Mouse (Mus musculus): Measurements from ENCODE around the gene Cacnb1.

Gene Cacnb1

DNA sequence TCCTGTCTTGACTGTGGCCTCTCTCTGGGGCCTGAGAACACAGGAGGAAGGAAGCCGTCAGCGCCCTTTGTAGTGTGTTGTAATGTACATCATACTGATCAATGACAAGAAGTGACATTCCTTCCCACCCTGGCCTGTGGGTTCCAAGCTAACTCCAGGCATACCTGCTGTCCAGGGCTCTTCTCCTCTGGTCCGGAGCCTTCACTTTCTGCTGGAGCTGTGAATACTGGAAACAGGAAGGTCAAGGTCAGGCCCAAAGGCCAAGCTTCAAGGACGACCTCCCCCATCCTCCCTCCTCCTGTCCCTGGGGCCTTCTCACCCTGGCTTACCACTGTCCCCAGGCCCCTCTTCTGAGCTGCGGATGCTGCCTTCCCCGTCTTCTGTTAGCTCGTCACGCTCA is 18.1 kb upstream of the Cacnb1 start:
- DNase-seq (ENCODE audit: low read depth, low spot score) = no peak

DNA sequence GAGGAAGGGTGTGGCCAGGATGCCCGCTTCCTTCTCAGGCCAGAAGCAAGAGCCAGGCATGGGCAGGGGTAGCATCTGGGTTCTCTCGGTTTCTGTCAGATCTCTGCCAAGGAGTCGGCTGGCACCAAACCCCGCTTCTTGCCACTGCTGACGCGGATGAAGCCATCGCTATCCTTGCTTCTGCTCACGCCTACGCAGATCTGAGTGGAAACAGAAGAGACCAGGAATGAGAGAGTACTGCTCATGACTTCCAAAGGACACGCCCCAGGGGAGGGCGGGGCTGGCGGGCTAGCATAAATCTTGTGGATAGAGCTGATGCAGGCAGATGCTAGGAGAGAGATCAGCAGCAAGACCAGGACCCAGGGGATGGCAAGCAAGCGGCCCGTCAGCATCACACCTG is 15.0 kb upstream of the Cacnb1 start:
- DNase-seq (ENCODE audit: low read depth, low spot score) = peak; percentile 81

DNA sequence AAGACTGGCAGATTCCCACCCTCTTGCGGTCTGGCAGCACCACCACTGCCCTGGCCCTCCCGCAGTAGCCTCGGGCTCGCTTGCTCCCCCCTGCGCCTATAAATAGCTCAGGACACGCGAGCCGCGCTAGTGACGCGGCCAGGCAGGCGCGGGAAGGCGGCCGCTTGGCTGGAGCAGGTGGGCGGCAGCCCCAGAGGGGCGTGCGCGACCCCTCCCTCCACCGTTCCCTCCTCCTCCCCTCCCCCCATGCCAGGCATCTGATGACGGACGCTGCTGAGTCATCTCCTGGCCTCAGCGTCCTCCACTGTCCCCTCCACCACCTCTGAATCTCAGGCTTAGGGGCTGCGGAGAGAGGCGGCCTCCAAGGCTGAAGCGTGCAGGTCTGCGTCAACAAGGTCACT is 13.1 kb upstream of the Cacnb1 start:
- DNase-seq (ENCODE audit: low read depth, low spot score) = no peak

DNA sequence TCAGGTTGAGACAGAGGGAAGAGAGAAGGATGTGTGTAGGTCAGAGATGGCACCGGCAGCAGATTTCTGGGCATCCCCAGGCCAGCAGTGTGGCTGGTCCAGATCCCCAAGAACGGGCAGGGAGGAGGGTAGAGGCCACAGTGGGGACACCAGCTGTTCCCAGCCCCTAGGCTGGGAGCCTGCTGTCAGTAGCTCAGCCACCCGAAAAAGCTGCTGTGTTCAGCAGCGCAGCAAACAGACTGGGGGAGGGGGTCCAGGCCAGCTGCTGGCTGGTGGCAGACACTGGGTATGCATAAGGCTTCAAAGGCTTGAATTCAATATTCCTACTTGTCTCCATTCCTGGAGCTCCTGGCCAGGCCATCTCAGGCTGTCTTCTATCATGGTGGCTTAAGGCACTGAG is 12.0 kb upstream of the Cacnb1 start:
- DNase-seq (ENCODE audit: low read depth, low spot score) = no peak

DNA sequence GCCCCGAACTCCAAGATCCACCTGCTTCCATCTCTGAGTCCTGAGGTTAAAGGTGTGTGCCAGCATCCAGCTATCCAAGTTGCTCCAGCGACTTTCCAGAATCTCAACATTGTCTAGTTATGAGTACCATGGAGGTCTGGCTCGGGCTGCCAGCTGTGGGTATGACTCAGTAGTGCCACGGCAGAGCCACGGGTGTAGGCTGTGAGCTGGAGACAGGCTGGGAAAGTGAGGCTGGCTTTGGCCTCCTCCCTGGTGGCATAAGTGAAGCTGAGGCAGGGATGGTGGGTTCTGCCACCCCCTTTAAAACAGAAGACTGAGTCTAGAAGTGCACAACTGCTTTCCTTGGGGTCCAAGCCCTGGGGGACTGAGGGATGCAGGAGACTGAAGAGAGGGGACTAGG is 11.2 kb upstream of the Cacnb1 start:
- DNase-seq (ENCODE audit: low read depth, low spot score) = no peak

DNA sequence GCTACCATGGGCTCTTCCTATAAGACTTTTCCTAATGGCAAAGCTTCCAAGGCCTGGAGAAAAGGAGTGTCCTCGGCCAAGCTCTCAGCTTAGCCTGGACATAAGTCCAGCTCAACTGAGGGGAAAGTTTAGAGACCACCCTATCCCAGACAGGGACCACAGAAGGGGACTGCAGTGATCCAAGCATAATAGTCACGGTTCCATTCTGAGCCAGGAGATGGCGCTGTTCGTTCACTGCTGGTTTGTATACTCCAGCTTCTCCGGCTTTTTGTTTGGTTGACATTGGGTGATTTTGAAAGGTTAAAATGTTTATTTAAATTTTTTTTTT is 8.6 kb upstream of the Cacnb1 start:
- DNase-seq (ENCODE audit: low read depth, low spot score) = peak; percentile 64

DNA sequence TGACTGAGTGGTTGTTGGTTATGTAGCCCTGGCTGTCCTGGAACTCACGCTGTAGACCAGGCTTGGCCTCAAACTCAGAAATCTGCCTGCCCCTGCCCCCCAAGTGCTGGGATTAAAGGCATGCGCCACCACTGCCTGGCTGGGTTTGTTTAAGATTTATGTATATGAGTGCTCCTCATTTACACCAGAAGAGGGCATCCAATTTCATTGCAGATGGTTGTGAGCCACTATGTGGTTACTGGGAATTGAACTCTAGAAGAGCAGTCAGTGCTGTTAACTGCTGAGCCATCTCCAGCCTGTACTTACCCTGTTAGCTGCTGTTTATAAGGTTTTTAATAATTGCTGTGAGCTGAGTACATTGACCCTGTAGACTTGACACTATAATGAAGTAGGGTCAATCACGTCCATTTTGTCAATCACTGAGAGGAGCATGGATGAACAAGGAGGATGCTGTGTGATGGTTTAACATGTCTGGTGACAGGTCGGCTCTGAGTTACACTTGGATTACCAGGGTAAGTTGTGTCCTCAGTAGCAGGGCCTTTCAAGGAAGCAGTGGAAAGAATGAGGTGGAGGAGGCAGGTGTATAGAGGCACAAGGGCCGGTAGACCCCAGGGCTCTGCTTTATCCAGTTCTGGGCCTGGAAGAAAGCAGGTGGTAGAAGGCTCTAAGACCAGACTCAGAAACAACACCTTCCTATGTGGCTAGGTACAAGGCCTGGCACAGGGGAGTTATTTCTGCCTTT is 8.0 kb upstream of the Cacnb1 start:
- DNase-seq (ENCODE audit: low read depth, low spot score) = no peak

DNA sequence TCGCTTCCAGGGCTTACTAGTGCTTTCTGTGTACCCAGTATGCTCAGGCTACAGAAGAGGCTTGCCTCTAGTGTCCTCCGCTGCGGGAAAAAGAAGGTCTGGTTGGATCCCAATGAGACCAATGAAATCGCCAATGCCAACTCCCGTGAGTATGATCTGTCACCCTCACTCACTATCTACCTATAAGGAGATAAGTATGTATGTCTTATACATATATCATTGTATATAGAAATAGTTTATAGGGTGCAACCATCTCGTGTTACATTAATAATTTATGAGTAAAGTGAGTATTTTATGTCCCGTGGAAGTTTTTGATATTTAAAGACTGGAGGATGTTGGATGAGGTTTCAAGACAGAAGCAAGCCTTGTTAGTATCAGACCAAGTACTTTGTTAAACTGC is 5.0 kb upstream of the Cacnb1 start:
- no peak for DNase-seq (ENCODE audit: low read depth, low spot score)

DNA sequence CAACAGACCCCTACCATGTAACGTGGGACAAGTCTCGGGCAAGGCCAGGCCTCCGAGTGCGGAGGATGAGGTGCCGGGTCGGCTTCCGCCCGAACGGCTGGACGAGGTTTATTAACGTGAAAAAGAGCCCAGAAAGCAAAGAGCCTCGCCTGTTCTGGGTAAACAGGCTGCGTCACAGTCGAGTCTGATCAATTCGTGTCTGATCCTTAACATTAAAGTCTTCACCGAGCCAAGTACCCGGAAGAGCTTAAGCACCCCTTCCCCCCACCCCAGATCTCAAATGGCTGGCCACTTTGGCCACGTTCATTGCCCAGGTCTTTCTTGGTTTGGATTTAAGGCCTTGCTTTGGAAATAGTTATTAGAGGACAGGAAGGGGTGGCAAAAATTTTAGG is 4.5 kb upstream of the Cacnb1 start:
- no peak for DNase-seq (ENCODE audit: low read depth, low spot score)

DNA sequence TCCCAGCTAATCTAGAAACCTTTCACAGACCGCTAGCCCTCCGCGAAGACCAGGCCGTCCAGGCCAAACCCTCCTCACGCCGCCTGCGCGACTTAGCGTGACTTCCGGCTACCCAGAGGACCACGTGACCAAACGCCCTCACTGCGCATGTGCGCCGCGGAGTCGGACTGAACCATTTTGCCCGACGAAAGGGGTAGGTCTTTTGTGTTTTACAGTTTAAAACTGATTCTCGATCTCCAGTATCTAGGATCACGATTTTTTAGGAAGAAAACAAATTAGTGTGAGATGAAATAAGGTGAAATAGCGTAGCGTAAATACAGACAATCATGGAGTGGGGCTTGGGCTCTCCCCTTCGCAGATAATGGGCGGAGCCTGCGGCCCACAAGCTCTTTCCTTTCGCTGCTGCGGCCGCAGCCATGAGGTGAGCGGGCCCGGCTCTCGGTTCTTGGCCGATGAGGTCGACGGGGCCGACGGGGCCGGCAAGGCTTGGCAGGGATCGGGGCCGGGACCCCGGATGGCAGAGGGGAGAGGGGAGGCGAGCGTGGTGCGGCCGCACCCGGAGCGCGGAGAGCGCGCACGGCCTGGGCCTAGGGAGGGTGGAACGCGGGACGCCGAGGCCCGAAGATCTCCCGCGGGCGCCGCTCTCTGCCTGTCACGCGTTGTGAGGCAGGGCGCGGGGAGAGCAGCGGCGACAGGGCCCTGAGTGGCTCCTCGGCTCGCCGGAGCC is 3.9 kb upstream of the Cacnb1 start, which contains the start of gene Rpl19:
TSS of gene Rpl19 (plus strand) at position 141 of the 727 bp plus-strand sequence.
- DNase-seq (ENCODE audit: low read depth, low spot score) = peak; percentile 85

DNA sequence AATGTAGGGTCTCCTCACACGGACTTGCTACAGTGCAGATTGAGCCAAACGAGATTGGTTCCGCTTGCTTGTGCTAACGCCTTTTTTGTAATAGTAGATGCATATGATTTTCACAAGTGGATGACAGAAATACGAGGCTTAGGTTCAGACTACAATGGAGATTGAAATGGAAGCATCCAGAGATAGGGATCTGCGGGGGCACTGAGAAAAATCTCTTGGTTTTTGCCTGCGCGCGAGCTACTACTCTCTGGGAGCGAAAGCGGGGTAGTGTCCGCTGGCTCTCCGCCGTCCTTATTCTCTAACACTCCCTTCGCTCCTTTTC is 3.4 kb upstream of the Cacnb1 start:
- no peak for DNase-seq (ENCODE audit: low read depth, low spot score)

DNA sequence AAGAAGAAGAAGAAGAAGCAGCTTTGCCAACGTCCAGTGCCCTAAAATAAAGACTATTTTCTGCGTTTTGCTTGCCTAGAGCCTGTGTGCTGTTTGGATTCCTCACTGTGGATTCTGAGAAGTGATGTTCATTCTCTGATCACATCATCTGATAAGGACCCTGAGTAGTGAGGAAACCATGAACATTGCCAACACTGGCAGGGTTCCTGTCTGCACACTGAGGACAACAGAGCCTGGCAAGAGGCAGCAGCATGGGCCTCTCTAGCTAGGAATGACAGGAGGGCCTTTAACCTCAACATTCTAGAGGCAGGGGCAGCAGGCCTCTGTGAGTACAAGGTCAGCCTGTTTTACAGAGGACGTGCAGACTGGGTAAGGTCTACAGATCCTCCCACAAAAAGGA is 1.7 kb upstream of the Cacnb1 start:
- DNase-seq (ENCODE audit: low read depth, low spot score) = no peak

DNA sequence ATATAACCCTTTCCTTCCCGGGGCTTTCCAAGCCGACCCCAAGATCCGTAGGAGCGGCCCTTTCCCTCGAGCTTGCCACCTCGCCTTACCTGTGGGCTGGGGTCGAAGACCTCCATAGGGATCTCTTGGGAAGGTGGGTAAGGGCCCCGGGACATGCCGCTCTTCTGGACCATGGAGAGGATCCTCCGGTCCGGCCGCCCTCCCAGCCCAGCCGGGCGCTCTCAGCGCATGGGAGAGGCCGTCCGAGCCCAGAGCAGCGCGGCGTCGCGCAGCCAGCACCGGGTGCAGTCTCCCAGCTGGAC is 630 bp downstream of the Cacnb1 start:
- DNase-seq (ENCODE audit: low read depth, low spot score) = no peak

DNA sequence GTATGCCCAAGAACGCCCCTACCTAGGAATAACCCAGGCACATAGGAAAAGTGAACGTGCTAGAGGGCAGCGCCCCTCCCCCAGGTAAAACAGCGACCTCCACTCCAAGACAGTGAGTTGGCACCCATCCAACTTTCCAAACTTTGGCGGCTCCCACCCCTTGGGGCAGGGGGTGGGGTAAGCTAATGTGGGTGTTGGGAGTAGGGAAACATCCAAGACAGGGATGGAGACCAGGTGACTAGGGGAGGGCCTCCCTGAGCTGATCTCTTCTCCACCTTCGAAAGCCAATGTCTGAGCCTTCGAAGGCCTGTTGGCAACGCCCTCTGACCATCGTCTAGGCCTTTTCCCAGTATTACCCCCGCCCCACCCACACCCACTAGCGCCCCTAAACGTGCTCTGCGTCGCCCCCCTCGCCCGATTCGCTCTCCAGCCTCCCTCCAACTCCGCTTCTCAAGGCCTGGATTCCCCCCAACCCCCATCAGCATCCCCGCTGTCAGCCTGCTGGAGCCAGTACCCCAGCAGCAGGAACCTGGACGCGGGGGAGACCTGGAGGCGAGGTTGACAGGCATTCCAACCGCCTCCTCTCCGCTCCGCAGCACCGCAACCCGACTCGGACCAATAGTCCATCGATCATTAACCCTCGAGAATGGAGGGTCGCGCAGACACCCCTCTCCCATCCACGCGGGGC is 1.1 kb downstream of the Cacnb1 start:
- no peak for DNase-seq (ENCODE audit: low read depth, low spot score)

DNA sequence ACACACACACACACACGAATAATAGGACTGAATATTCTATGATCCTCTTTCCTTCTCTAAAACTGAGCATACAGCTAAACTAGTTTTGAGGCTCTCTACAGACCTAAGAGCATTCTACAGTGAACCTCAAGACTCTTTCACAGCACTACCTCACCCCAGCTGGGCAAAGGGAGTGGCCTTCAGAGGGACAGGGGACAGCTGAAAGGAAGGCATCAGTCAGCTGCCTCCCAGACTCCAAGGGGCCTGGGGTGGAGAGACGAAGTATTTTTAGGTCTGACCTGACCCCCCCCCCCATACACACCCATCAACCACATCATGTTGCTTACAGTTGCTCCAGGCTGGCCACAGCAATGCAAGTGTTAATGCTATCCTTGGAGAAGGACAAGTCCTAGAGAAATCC is 1.7 kb downstream of the Cacnb1 start:
- no peak for DNase-seq (ENCODE audit: low read depth, low spot score)

DNA sequence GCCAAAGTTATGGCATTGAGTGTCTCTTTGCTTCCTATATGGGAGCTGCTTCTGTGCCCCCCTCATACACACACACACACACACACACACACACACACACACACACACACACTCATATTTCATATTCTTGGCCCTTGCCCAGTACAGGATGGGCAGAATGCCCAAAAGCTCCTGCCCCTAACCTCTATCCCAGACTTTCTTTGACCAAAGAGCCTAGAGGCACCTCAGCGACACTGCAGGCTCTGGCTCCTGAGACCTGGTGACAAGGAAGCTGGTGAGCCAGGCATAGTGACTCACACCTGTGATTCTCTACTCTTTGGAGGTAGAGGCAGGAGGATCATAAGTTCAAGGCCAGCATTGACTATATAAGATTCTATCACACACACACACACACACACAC is 2.1 kb downstream of the Cacnb1 start:
- no peak for DNase-seq (ENCODE audit: low read depth, low spot score)

DNA sequence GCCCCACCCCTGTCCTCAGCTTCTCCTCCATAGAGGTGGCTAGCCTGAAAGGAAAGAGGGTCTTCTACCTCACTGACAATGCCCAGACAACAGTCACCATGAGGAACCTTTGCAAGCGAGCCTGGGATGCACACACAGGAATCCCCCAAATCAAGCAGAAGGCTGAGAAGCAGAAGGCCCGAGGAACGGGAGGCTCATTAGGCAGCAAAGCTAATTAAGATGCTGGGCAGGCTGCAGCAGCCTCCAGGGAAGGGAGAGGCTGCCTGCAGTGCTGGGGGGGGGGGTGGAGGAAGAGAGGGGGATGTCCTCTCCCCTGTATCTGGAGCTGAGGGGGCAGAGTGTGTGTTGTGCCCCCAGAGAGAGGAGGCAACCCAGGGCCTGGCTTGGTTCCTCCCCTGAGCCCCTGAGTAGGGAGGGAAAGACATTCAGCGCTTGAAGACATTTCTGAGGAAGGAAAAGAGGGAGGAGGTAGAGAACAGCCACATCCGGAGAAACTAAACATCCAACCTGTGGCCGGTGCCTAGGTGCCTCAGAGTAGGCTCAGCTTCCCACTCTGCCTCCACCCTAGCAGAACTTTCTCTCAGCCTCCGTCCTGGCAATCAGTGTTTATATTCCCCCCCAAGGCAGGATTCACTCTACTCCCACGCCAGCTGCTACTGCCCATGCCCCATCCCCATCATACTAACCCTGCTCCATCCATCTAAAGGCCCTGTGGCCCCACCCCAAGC is 2.8 kb downstream of the Cacnb1 start:
- DNase-seq (ENCODE audit: low read depth, low spot score) = no peak

DNA sequence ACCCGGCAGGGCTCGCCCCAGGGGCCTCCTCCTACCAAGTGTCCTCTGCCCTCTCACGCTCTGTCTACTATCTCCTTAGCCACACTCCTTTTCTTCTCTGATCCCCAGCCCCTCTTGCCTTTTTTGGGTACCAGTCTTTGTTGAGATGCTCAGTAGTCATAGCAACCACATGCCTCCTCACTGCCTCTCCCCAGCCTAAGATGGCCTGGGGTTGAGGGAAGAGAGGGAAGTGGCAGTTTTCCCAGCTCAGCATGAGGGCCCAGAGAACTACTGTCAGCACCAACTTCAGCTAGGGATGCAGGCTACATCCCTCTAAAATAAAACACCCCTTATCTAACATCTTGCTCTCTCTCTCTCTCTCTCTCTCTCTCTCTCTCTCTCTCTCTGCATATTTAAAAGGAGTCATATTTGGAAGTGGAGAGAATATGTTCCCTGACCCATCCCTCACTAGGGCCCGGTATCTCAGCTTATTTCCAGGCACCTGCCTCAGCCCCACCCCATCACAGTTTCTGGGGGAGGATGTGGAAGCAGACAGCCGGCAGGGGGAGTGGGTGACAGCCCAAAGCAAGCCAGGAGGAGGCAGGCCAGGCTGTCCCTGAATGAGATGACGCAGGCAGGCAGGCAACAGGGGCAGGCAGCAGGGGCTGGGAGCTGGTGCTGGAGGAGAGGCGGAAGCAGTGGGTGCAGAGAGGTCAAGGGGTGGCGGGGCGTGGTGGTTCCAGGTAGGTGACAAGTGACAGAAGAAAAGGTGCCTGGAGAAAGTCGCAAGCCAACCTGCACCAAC is 3.8 kb downstream of the Cacnb1 start:
- peak; percentile 92 for DNase-seq (ENCODE audit: low read depth, low spot score)

DNA sequence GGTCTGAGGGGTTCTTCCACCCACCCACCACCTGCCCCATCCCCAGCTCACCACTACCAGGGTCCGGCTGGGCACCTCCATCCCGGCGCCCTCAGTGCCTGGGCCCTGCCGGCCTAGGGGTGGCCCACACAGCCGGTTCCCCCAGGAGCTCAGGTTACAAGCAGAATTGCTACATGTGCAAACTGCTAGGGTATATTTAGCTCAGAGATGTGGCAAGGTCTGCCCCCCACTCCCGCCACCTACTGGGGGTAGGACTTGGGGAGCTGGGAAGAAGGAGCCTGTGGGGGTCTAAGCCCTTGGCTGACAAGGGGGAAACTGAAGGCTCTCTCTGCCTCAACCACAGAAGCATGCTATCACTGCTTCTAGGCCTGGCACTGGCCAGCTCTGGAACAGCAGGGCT is 4.6 kb downstream of the Cacnb1 start:
- DNase-seq (ENCODE audit: low read depth, low spot score) = no peak

DNA sequence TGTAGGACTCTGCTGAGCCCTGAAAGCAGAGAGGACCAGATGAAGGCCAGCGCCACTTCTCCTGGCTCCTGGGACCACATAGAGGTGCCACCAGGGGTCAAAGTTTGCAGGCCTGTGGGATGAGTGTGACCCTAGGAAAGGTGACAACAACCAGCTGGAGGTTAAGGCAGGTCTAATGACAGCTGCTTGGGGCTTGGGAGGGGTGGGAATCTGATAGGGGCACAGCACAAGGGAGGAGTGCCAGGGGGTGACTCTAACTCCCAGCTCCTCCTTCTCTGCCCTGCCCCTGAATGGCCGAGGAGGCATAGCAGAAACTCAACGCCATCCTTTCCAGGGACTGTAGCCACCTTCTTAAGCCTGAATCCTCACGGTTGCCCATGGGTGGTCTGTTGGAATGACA is 6.0 kb downstream of the Cacnb1 start:
- no peak for DNase-seq (ENCODE audit: low read depth, low spot score)

DNA sequence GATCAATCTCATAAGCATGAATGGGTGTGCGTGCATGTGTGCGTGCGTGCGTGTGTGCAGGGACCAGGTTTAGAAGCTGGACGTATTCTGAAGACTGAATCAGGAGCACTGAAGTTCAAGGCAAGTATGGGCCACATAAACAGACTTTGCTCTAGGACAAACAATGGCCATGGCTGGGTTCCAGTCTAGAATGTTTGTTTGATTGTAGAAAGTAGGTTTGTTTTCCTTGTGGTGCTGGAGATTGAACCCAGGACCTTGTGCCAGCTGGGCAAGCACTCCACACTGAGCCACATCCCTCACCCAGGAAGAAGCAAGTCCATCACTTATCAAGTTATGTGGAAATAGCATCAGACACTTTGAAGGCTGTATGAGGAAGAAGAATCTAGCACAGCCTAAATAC is 6.7 kb downstream of the Cacnb1 start:
- no peak for DNase-seq (ENCODE audit: low read depth, low spot score)

DNA sequence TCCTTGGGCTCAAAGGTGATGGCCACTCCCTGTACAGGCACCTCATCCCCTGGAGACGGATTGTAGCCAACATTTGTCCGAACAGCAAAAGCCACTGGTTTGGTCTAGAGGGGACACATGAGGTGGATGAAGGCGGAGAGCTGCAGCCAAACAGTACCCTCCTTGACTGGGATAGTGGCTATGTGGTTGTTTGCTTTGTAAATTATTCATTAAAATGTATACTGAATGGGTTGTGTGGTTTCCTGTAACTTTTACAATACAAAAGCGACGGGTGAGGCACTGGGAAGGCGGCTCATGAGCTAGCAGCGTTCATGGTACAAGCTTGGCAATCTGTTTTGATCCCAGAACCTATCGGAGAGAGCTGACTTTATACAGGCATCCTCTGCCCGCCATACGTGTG is 10.0 kb downstream of the Cacnb1 start:
- no peak for DNase-seq (ENCODE audit: low read depth, low spot score)

All from telencephalon, adult 2 months (tissue).